In genomic region chr11:99112700-99113099, GRCm38 (mm10) we compare ENCODE assay signal across 14 mouse cellular contexts. TPM values are rescaled to one million over a fixed set of nuclear protein-coding genes. Genes with fewer than 3 reads are reported as not detected.
DNase-seq lines count a peak whose midpoint lies in the region; ATAC-seq and TF ChIP-seq lines count a peak whose summit lies in the region.
"Had no signal": no experiment of that assay in that cellular context is flagged by ENCODE, and none has a peak within 500 bp of the region (broad histone marks: within the 10 kb centered on the region; RNA-seq: fewer than 3 reads in every experiment).

No protein-coding gene starts in this region.

- WGBS in heart, embryonic 16.5 days: 52% methylated on average over 5 of the region's 5 CpGs
- WGBS in midbrain, embryonic 12.5 days: 18% methylated on average over 5 of the region's 5 CpGs
- 15% methylated on average over 5 of the region's 5 CpGs for WGBS in midbrain, postnatal 0 days
- 38% methylated on average over 5 of the region's 5 CpGs for WGBS in limb, embryonic 13.5 days
- 22% methylated on average over 5 of the region's 5 CpGs for WGBS in stomach, embryonic 16.5 days

- no peak overlapping the region for H3K4me2 ChIP-seq in heart, embryonic 16.5 days (ENCODE audit: low read depth, low read length)
- peak overlapping the region; percentile 28 for H3K4me2 ChIP-seq in midbrain, embryonic 12.5 days (replicated peaks)
- no peak overlapping the region for H3K4me2 ChIP-seq in midbrain, postnatal 0 days (ENCODE audit: low read depth, low read length, poor library complexity, severe bottlenecking)
- H3K4me2 ChIP-seq in limb, embryonic 13.5 days (replicated peaks): peak overlapping the region; percentile 16; the same call in 1 of the 2 replicates
- H3K4me2 ChIP-seq in stomach, embryonic 16.5 days (ENCODE audit: low read depth, low read length): no peak overlapping the region

- H3K9ac ChIP-seq in heart, embryonic 16.5 days (ENCODE audit: low read length): no peak overlapping the region
- no peak overlapping the region for H3K9ac ChIP-seq in midbrain, embryonic 12.5 days (replicated peaks)
- H3K9ac ChIP-seq in midbrain, postnatal 0 days (replicated peaks; ENCODE audit: low read length, poor library complexity, severe bottlenecking): no peak overlapping the region
- no peak overlapping the region for H3K9ac ChIP-seq in limb, embryonic 13.5 days
- no peak overlapping the region for H3K9ac ChIP-seq in stomach, embryonic 16.5 days (ENCODE audit: low read length)
- H3K9ac ChIP-seq: liver, postnatal 0 days had no signal

- 0 out of 2 replicates have a peak, but pooled peaks cover 2% of the 10 kb centered on the region for H3K9me3 ChIP-seq in heart, embryonic 16.5 days (replicated peaks; ENCODE audit: control insufficient read depth, low read length)
- 0 out of 2 replicates have a peak, but pooled peaks cover 2% of the 10 kb centered on the region for H3K9me3 ChIP-seq in midbrain, embryonic 12.5 days
- H3K9me3 ChIP-seq in midbrain, postnatal 0 days (ENCODE audit: low read length): no peaks in the 10 kb centered on the region
- H3K9me3 ChIP-seq in limb, embryonic 13.5 days: no peaks in the 10 kb centered on the region
- H3K9me3 ChIP-seq in stomach, embryonic 16.5 days (replicated peaks; ENCODE audit: control insufficient read depth, low read length): no peaks in the 10 kb centered on the region

- TF ChIP-seq CTCF in midbrain, postnatal 0 days (IDR thresholded peaks at IDR 0.05): no peak

- no peaks in the 10 kb centered on the region for H3K36me3 ChIP-seq in heart, embryonic 16.5 days (ENCODE audit: control insufficient read depth, insufficient read depth)
- H3K36me3 ChIP-seq in midbrain, embryonic 12.5 days: no peaks in the 10 kb centered on the region
- H3K36me3 ChIP-seq in midbrain, postnatal 0 days (ENCODE audit: insufficient read depth, low read length): no peaks in the 10 kb centered on the region
- no peaks in the 10 kb centered on the region for H3K36me3 ChIP-seq in limb, embryonic 13.5 days
- no peaks in the 10 kb centered on the region for H3K36me3 ChIP-seq in stomach, embryonic 16.5 days (ENCODE audit: control insufficient read depth, insufficient read depth, low read length)

- no peak overlapping the region for H3K4me3 ChIP-seq in heart, embryonic 16.5 days (ENCODE audit: low read length)
- H3K4me3 ChIP-seq in midbrain, embryonic 12.5 days: no peak overlapping the region
- no peak overlapping the region for H3K4me3 ChIP-seq in midbrain, postnatal 0 days (ENCODE audit: low read depth, low read length)
- H3K4me3 ChIP-seq in limb, embryonic 13.5 days: no peak overlapping the region
- no peak overlapping the region for H3K4me3 ChIP-seq in stomach, embryonic 16.5 days (replicated peaks; ENCODE audit: low read length)

- 0 out of 2 replicates have a peak overlapping the region, but pooled peaks have one; percentile 3 for H3K27ac ChIP-seq in heart, embryonic 16.5 days (ENCODE audit: low read length)
- H3K27ac ChIP-seq in midbrain, embryonic 12.5 days (replicated peaks): peak overlapping the region; percentile 58; the same call in 1 of the 2 replicates
- H3K27ac ChIP-seq in midbrain, postnatal 0 days (ENCODE audit: low read depth, low read length): no peak overlapping the region
- H3K27ac ChIP-seq in limb, embryonic 13.5 days: peak overlapping the region; percentile 73; the same call in 1 of the 2 replicates
- H3K27ac ChIP-seq in stomach, embryonic 16.5 days (ENCODE audit: low read length): peak overlapping the region; percentile 43

- no peak for DNase-seq in heart, adult 8-10 months (ENCODE audit: low spot score)
- no peak for DNase-seq in midbrain, postnatal 0 days (ENCODE audit: low spot score)
- DNase-seq in cerebellum, adult 11-12 months: no peak
- no peak for DNase-seq in cerebellum, adult 8-10 months
- DNase-seq: cerebellum, postnatal 10 days; liver, postnatal 0 days; right cerebral cortex, postnatal 4 days; thymus, adult 2 months had no signal

- ATAC-seq in heart, embryonic 16.5 days (replicated peaks; ENCODE audit: extremely low read depth, insufficient read depth, low FRiP score): no peak
- ATAC-seq in midbrain, embryonic 12.5 days (ENCODE audit: low FRiP score, low read depth): 0 out of 2 replicates have a peak, but pooled peaks have one; percentile 4
- no peak for ATAC-seq in midbrain, postnatal 0 days (ENCODE audit: low FRiP score)
- ATAC-seq in limb, embryonic 13.5 days (ENCODE audit: low FRiP score, low read depth): no peak
- peak; percentile 30; the same call in 1 of the 2 replicates for ATAC-seq in stomach, embryonic 16.5 days (ENCODE audit: insufficient read depth, low FRiP score)
- ATAC-seq: liver, postnatal 0 days had no signal

- H3K27me3 ChIP-seq in heart, embryonic 16.5 days (ENCODE audit: control insufficient read depth, insufficient read depth, low read length): no peaks in the 10 kb centered on the region
- H3K27me3 ChIP-seq in midbrain, embryonic 12.5 days: no peaks in the 10 kb centered on the region
- H3K27me3 ChIP-seq in midbrain, postnatal 0 days (ENCODE audit: insufficient read depth, low read length): no peaks in the 10 kb centered on the region
- no peaks in the 10 kb centered on the region for H3K27me3 ChIP-seq in limb, embryonic 13.5 days
- no peaks in the 10 kb centered on the region for H3K27me3 ChIP-seq in stomach, embryonic 16.5 days (ENCODE audit: control insufficient read depth, insufficient read depth, low read length)

- H3K4me1 ChIP-seq in heart, embryonic 16.5 days (ENCODE audit: control insufficient read depth, insufficient read depth, low read length): 0 out of 2 replicates have a peak, but pooled peaks cover 6% of the 10 kb centered on the region
- peaks cover 12% of the 10 kb centered on the region for H3K4me1 ChIP-seq in midbrain, embryonic 12.5 days
- H3K4me1 ChIP-seq in midbrain, postnatal 0 days (ENCODE audit: insufficient read depth, low read length): no peaks in the 10 kb centered on the region
- peaks cover 26% of the 10 kb centered on the region for H3K4me1 ChIP-seq in limb, embryonic 13.5 days
- peaks cover 16% of the 10 kb centered on the region for H3K4me1 ChIP-seq in stomach, embryonic 16.5 days (ENCODE audit: control insufficient read depth, insufficient read depth, low read length)

RNA-seq across cellular contexts. Expression of gene Tns4, which starts 23.6 kb away (rescaled TPM):
- polyA plus RNA-seq in heart, embryonic 16.5 days (2015; fragmentation: Nextera tagmentation; extraction: Ambion mirVana): 0.06 and 0.71 TPM in 2 replicates
- under 1 TPM; 0.06 to 0.43 (median 0.16) TPM for total RNA-seq in heart, adult 8-10 months (2022)
- polyA plus RNA-seq in midbrain, embryonic 12.5 days (2016; fragmentation: Nextera tagmentation; extraction: Ambion mirVana): 0.12 and 0.19 TPM in 2 replicates
- total RNA-seq in midbrain, postnatal 0 days (2014; rRNA removed): 0.38 TPM in 2 replicates
- 0.17 and 0.26 TPM in 2 replicates for polyA plus RNA-seq in midbrain, postnatal 0 days (2015; fragmentation: Nextera tagmentation; extraction: Ambion mirVana)
- polyA plus RNA-seq in limb, embryonic 13.5 days (2015; fragmentation: Nextera tagmentation; extraction: Ambion mirVana): 0.55 and 1.2 TPM in 2 replicates
- polyA plus RNA-seq in stomach, embryonic 16.5 days (2015; fragmentation: Nextera tagmentation; extraction: Ambion mirVana): 1.8 and 2.4 TPM in 2 replicates
- total RNA-seq: layer of hippocampus, postnatal 25 days had no signal

RNA-seq across cellular contexts. Expression of gene Ccr7, which starts 42.2 kb away (rescaled TPM):
- 0.69 and 1.5 TPM in 2 replicates for polyA plus RNA-seq in heart, embryonic 16.5 days (2015; fragmentation: Nextera tagmentation; extraction: Ambion mirVana)
- total RNA-seq in heart, adult 8-10 months (2022): under 1 TPM in 3 of 4 experiments, not detected in 1; 0.14 to 0.57 (median 0.25) TPM
- polyA plus RNA-seq in midbrain, embryonic 12.5 days (2016; fragmentation: Nextera tagmentation; extraction: Ambion mirVana): 0.11 TPM in 1 of 2 replicates, not detected in the other
- not detected in 2 replicates for total RNA-seq in midbrain, postnatal 0 days (2014; rRNA removed)
- not detected in 2 replicates for polyA plus RNA-seq in midbrain, postnatal 0 days (2015; fragmentation: Nextera tagmentation; extraction: Ambion mirVana)
- polyA plus RNA-seq in limb, embryonic 13.5 days (2015; fragmentation: Nextera tagmentation; extraction: Ambion mirVana): 0.39 and 0.83 TPM in 2 replicates
- 0.19 TPM in 2 replicates for polyA plus RNA-seq in stomach, embryonic 16.5 days (2015; fragmentation: Nextera tagmentation; extraction: Ambion mirVana)
- total RNA-seq: granulocyte monocyte progenitor cell, adult 5-6 weeks; layer of hippocampus, postnatal 25 days had no signal

Comparison
In these comparisons a context has a peak if more than half of its experiments do, and no peak if none do; other contexts are left out.
1. ATAC-seq: peak in midbrain, embryonic 12.5 days (single experiment) and stomach, embryonic 16.5 days (single experiment); none in heart, embryonic 16.5 days (single experiment), midbrain, postnatal 0 days (single experiment) and limb, embryonic 13.5 days (single experiment).
2. H3K4me2 ChIP-seq: peak in midbrain, embryonic 12.5 days (single experiment) and limb, embryonic 13.5 days (single experiment); none in heart, embryonic 16.5 days (single experiment), midbrain, postnatal 0 days (single experiment) and stomach, embryonic 16.5 days (single experiment).